Mouse (Mus musculus): ENCODE data around the gene Rps17.

Rps17 gene

GRCm38 (mm10) chr7:81344544-81345446 is at the start of gene Rps17:
Gene Rps17, minus strand, starts transcription at chr7:81345254.
- under 1% methylated on average over 85 of the region's 85 CpGs for WGBS

- WGBS: 79% methylated on average over 1 of the region's 1 CpGs
Observed at GRCm38 (mm10) chr7:81379363-81379762, 34.3 kb upstream of the Rps17 start.

GRCm38 (mm10) chr7:81372337-81372920 is 27.4 kb upstream of the Rps17 start:
- 2% methylated on average over 13 of the region's 13 CpGs for WGBS

GRCm38 (mm10) chr7:81371811-81372210 is 26.8 kb upstream of the Rps17 start:
- WGBS: 19% methylated on average over 5 of the region's 5 CpGs

- 14% methylated on average over 3 of the region's 3 CpGs for WGBS
Observed at GRCm38 (mm10) chr7:81369724-81370123, 24.7 kb upstream of the Rps17 start.

GRCm38 (mm10) chr7:81367946-81368345 is 22.9 kb upstream of the Rps17 start:
- WGBS: 36% methylated on average over 3 of the region's 3 CpGs

GRCm38 (mm10) chr7:81356975-81357374 is 11.9 kb upstream of the Rps17 start:
- 89% methylated on average over 7 of the region's 7 CpGs for WGBS

- whole genome bisulfite sequencing: 83% methylated on average over 1 of the region's 1 CpGs
Observed at GRCm38 (mm10) chr7:81356360-81356759, 11.3 kb upstream of the Rps17 start.

- 81% methylated on average over 7 of the region's 7 CpGs for WGBS
Observed at GRCm38 (mm10) chr7:81355746-81356145, 10.7 kb upstream of the Rps17 start.

- WGBS: 80% methylated on average over 4 of the region's 4 CpGs
Observed at GRCm38 (mm10) chr7:81351826-81352225, 6.8 kb upstream of the Rps17 start.

- WGBS: 65% methylated on average over 7 of the region's 7 CpGs
Observed at GRCm38 (mm10) chr7:81348206-81348605, 3.2 kb upstream of the Rps17 start.

GRCm38 (mm10) chr7:81345447-81346170 is 555 bp upstream of the Rps17 start:
- 61% methylated on average over 15 of the region's 15 CpGs for WGBS

GRCm38 (mm10) chr7:81343831-81344230 is 1.2 kb downstream of the Rps17 start:
- WGBS: 5% methylated on average over 10 of the region's 10 CpGs

GRCm38 (mm10) chr7:81343316-81343715 is 1.7 kb downstream of the Rps17 start:
- 25% methylated on average over 8 of the region's 8 CpGs for WGBS

- WGBS: 51% methylated on average over 8 of the region's 8 CpGs
Observed at GRCm38 (mm10) chr7:81342356-81343094, 2.5 kb downstream of the Rps17 start.

- WGBS: 21% methylated on average over 3 of the region's 3 CpGs
Observed at GRCm38 (mm10) chr7:81341563-81341962, 3.5 kb downstream of the Rps17 start.

- WGBS: 69% methylated on average over 4 of the region's 4 CpGs
Observed at GRCm38 (mm10) chr7:81339783-81340182, 5.3 kb downstream of the Rps17 start.

- WGBS: 67% methylated on average over 3 of the region's 3 CpGs
Observed at GRCm38 (mm10) chr7:81338522-81338873, 6.6 kb downstream of the Rps17 start.

GRCm38 (mm10) chr7:81337785-81338521 is 7.1 kb downstream of the Rps17 start:
- 93% methylated on average over 21 of the region's 21 CpGs for WGBS

GRCm38 (mm10) chr7:81336432-81336786 is 8.6 kb downstream of the Rps17 start:
- 37% methylated on average over 8 of the region's 8 CpGs for WGBS

All from cerebral cortex, adult 2 months (tissue).